Mouse (Mus musculus): ENCODE measurements around the gene Grwd1. TPM values are rescaled to one million over a fixed set of nuclear protein-coding genes. Genes with fewer than 3 reads are reported as not detected.
A peak's percentile ranks its signal among the peaks of the same experiment; 100 is the strongest.

Gene Grwd1
- total RNA-seq, 2 experiments from 2014 or later: 27.3 to 30.9 TPM

DNA sequence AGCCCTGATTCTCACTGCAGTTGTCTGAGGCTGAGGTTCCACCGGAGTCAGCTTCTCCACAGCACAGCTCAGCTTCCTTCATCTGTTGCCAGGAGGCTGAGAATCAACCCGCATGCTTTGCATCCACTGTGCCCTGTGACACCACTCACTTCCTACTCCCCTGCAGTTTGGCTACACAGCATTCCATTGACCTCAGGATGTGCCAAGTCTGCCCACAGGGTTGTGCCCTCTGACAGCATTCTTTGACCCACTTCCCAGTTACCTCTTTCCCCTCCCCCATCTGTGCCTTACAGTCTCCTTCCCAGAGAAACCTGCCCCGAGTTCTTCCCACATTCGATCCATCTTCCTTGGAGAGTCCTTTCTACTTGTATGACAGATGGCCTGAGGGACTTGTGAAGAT lies 48.5 kb downstream of the Grwd1 start:
- ATAC-seq (replicated peaks; ENCODE audit: poor library complexity, severe bottlenecking): peak; percentile 11; the same call in 1 of the 2 replicates

DNA sequence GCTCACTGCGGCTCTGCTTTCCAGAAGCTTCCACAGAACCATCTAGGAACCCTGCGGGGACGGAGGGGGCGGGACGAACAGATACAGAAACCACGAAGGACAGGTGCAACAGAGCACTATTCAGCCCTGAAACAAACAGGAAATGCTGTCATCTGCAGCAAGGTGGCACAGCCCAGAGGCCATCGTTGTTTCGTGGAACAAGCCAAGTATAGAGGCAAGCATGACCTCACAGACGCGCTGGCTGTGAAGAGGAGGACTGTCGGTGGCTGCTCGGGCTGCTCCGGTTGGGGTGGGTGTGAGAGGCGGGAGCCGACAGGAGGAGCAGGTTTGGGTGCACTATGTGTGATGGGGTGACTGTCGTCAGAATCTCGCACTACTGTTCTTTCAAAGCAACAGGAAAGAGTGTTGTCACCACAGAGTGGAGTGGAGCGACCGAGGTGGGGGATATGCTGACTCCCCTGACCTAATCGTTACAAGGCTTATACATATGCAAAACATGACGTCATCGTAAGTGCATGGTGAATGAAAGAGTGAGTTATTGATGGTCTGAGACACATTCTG lies 51.6 kb downstream of the Grwd1 start:
- peak; percentile 36 for ATAC-seq (replicated peaks; ENCODE audit: poor library complexity, severe bottlenecking)

DNA sequence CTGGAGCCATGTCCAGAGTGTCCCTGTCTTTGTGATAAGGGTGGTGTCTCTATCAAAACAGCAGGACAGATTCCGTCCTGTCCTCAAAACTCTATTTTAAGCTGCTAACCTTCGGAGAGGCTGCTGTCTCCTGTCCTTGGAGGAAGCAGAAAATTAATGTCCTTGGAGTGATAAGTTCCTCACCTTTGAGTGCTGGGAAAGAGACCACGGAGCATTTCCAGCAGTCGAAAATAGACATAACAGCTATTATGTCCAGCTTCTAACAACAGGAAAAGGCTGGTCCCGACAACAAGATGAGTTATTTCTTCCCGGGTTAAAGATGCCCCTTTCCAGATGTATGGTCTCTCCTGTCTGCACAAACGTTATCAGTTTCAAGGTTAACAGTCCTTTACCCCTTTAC lies 55.5 kb downstream of the Grwd1 start:
- no peak for ATAC-seq (replicated peaks; ENCODE audit: poor library complexity, severe bottlenecking)

Other genes starting within 250 kb of the Grwd1 start
- gene Fgf21, start 215.5 kb downstream of the Grwd1 start, total RNA-seq (2014; fragmentation: Nextera tagmentation): not detected in 2 replicates
- gene Fgf21, start 215.5 kb downstream of the Grwd1 start, total RNA-seq (2017): not detected in 2 replicates
- not detected in 2 replicates for gene Fut1, start 213.7 kb downstream of the Grwd1 start, total RNA-seq (2014; fragmentation: Nextera tagmentation)
- not detected in 2 replicates for gene Fut1, start 213.7 kb downstream of the Grwd1 start, total RNA-seq (2017)
- gene Izumo1, start 209.1 kb downstream of the Grwd1 start, total RNA-seq (2014; fragmentation: Nextera tagmentation): not detected in 2 replicates
- gene Izumo1, start 209.1 kb downstream of the Grwd1 start, total RNA-seq (2017): 0.34 TPM in 1 of 2 replicates, not detected in the other
- 0.15 TPM in 1 of 2 replicates, not detected in the other for gene Rasip1, start 203.5 kb downstream of the Grwd1 start, total RNA-seq (2014; fragmentation: Nextera tagmentation)
- gene Rasip1, start 203.5 kb downstream of the Grwd1 start, total RNA-seq (2017): 0.93 TPM in 1 of 2 replicates, not detected in the other
- gene Mamstr, start 191.0 kb downstream of the Grwd1 start, total RNA-seq (2014; fragmentation: Nextera tagmentation): not detected in 2 replicates
- 0.36 TPM in 1 of 2 replicates, not detected in the other for gene Mamstr, start 191.0 kb downstream of the Grwd1 start, total RNA-seq (2017)
- gene Fut2, start 164.6 kb downstream of the Grwd1 start, total RNA-seq (2014; fragmentation: Nextera tagmentation): 0.24 TPM in 1 of 2 replicates, not detected in the other
- gene Fut2, start 164.6 kb downstream of the Grwd1 start, total RNA-seq (2017): not detected in 2 replicates
- not detected in 2 replicates for gene Ntn5, start 146.9 kb downstream of the Grwd1 start, total RNA-seq (2014; fragmentation: Nextera tagmentation)
- gene Ntn5, start 146.9 kb downstream of the Grwd1 start, total RNA-seq (2017): not detected in 2 replicates
- gene Sec1, start 136.5 kb downstream of the Grwd1 start, total RNA-seq (2014; fragmentation: Nextera tagmentation): not detected in 2 replicates
- gene Sec1, start 136.5 kb downstream of the Grwd1 start, total RNA-seq (2017): not detected in 2 replicates
- not detected in 2 replicates for gene Car11, start 131.1 kb downstream of the Grwd1 start, total RNA-seq (2014; fragmentation: Nextera tagmentation)
- 0.09 TPM in 1 of 2 replicates, not detected in the other for gene Car11, start 131.1 kb downstream of the Grwd1 start, total RNA-seq (2017)
- gene Dbp, start 125.9 kb downstream of the Grwd1 start, total RNA-seq (2014; fragmentation: Nextera tagmentation): 1.7 and 3.1 TPM in 2 replicates
- gene Dbp, start 125.9 kb downstream of the Grwd1 start, total RNA-seq (2017): 4.0 and 6.3 TPM in 2 replicates
- gene Rpl18, start 115.5 kb downstream of the Grwd1 start, total RNA-seq (2014; fragmentation: Nextera tagmentation): 2,165 and 2,847 TPM in 2 replicates
- 1,831 and 2,021 TPM in 2 replicates for gene Rpl18, start 115.5 kb downstream of the Grwd1 start, total RNA-seq (2017)
- gene Sphk2, start 112.9 kb downstream of the Grwd1 start, total RNA-seq (2014; fragmentation: Nextera tagmentation): 14.9 and 26.4 TPM in 2 replicates
- 10.0 and 10.6 TPM in 2 replicates for gene Sphk2, start 112.9 kb downstream of the Grwd1 start, total RNA-seq (2017)
- 0.34 and 0.90 TPM in 2 replicates for gene Fam83e, start 109.7 kb downstream of the Grwd1 start, total RNA-seq (2014; fragmentation: Nextera tagmentation)
- 0.39 and 0.77 TPM in 2 replicates for gene Fam83e, start 109.7 kb downstream of the Grwd1 start, total RNA-seq (2017)
- not detected in 2 replicates for gene Spaca4, start 105.1 kb downstream of the Grwd1 start, total RNA-seq (2014; fragmentation: Nextera tagmentation)
- not detected in 2 replicates for gene Spaca4, start 105.1 kb downstream of the Grwd1 start, total RNA-seq (2017)
- not detected in 2 replicates for gene Lmtk3, start 47.2 kb downstream of the Grwd1 start, total RNA-seq (2014; fragmentation: Nextera tagmentation)
- gene Lmtk3, start 47.2 kb downstream of the Grwd1 start, total RNA-seq (2017): not detected in 2 replicates
- gene Sult2b1, start 46.3 kb downstream of the Grwd1 start, total RNA-seq (2014; fragmentation: Nextera tagmentation): 1.3 and 3.3 TPM in 2 replicates
- 0.39 TPM in 1 of 2 replicates, not detected in the other for gene Sult2b1, start 46.3 kb downstream of the Grwd1 start, total RNA-seq (2017)
- gene Cyth2, start 16.4 kb downstream of the Grwd1 start, total RNA-seq (2014; fragmentation: Nextera tagmentation): 32.7 and 36.3 TPM in 2 replicates
- gene Cyth2, start 16.4 kb downstream of the Grwd1 start, total RNA-seq (2017): 33.1 and 35.3 TPM in 2 replicates
- gene Kcnj14, start 6.2 kb downstream of the Grwd1 start, total RNA-seq (2014; fragmentation: Nextera tagmentation): 0.47 and 0.71 TPM in 2 replicates
- gene Kcnj14, start 6.2 kb downstream of the Grwd1 start, total RNA-seq (2017): not detected in 2 replicates
- 123 and 143 TPM in 2 replicates for gene Kdelr1, start 41.8 kb upstream of the Grwd1 start, total RNA-seq (2014; fragmentation: Nextera tagmentation)
- gene Kdelr1, start 41.8 kb upstream of the Grwd1 start, total RNA-seq (2017): 65.2 and 72.5 TPM in 2 replicates
- gene Grin2d, start 47.4 kb upstream of the Grwd1 start, total RNA-seq (2014; fragmentation: Nextera tagmentation): 0.15 TPM in 1 of 2 replicates, not detected in the other
- 0.09 TPM in 1 of 2 replicates, not detected in the other for gene Grin2d, start 47.4 kb upstream of the Grwd1 start, total RNA-seq (2017)
- gene Syngr4, start 65.8 kb upstream of the Grwd1 start, total RNA-seq (2014; fragmentation: Nextera tagmentation): 3.7 and 4.0 TPM in 2 replicates
- 0.41 TPM in 1 of 2 replicates, not detected in the other for gene Syngr4, start 65.8 kb upstream of the Grwd1 start, total RNA-seq (2017)
- gene Tmem143, start 66.0 kb upstream of the Grwd1 start, total RNA-seq (2014; fragmentation: Nextera tagmentation): 14.5 and 21.2 TPM in 2 replicates
- 9.5 and 12.5 TPM in 2 replicates for gene Tmem143, start 66.0 kb upstream of the Grwd1 start, total RNA-seq (2017)
- 244 and 297 TPM in 2 replicates for gene Emp3, start 90.5 kb upstream of the Grwd1 start, total RNA-seq (2014; fragmentation: Nextera tagmentation)
- gene Emp3, start 90.5 kb upstream of the Grwd1 start, total RNA-seq (2017): 174 and 251 TPM in 2 replicates
- 3.1 TPM in 1 of 2 replicates, not detected in the other for gene Ccdc114, start 93.1 kb upstream of the Grwd1 start, total RNA-seq (2014; fragmentation: Nextera tagmentation)
- gene Ccdc114, start 93.1 kb upstream of the Grwd1 start, total RNA-seq (2017): 1.8 and 3.0 TPM in 2 replicates
- not detected in 2 replicates for gene Abcc6, start 199.4 kb upstream of the Grwd1 start, total RNA-seq (2014; fragmentation: Nextera tagmentation)
- gene Abcc6, start 199.4 kb upstream of the Grwd1 start, total RNA-seq (2017): not detected in 2 replicates
- gene Nomo1, start 202.8 kb upstream of the Grwd1 start, total RNA-seq (2014; fragmentation: Nextera tagmentation): 40.8 and 56.0 TPM in 2 replicates
- gene Nomo1, start 202.8 kb upstream of the Grwd1 start, total RNA-seq (2017): 59.7 and 71.5 TPM in 2 replicates

All from granulocyte monocyte progenitor cell, adult 5-6 weeks (primary cell).